Mouse (Mus musculus) midbrain, embryonic 10.5 days (tissue): Measurements from ENCODE around the gene Gm10330. TPM values are rescaled to one million over a fixed set of nuclear protein-coding genes. Genes with fewer than 3 reads are reported as not detected.
"Not testable (repeated sequence)": the region's sequence is repeated elsewhere in the genome, so short reads cannot be mapped to it uniquely, and the experiment has no call there.

Source experiments
- DNase-seq: peaks from one replicate; pipeline ENCODE4 v3.0.0-alpha.2; 2017; ENCODE audit warnings: low spot score
- H3K27ac ChIP-seq: fragments of 300-500 bp; sonication (generic); replicated peaks from 2 replicates; pipeline ENCODE4 v1.5.1; 2016; ENCODE audit warnings: mild to moderate bottlenecking
- H3K27me3 ChIP-seq: fragments of 300-500 bp; sonication (generic); 2 replicates; pipeline ENCODE4 v1.6.1; 2016; ENCODE audit warnings: low read depth, mild to moderate bottlenecking; ENCODE audit not compliant: poor library complexity, severe bottlenecking
- H3K36me3 ChIP-seq: fragments of 300-500 bp; sonication (generic); 2 replicates; pipeline ENCODE4 v1.6.1; 2016; ENCODE audit warnings: mild to moderate bottlenecking, moderate library complexity
- H3K4me1 ChIP-seq: fragments of 300-500 bp; sonication (generic); 2 replicates; pipeline ENCODE4 v1.6.1; 2016
- H3K4me3 ChIP-seq: fragments of 300-500 bp; sonication (generic); 2 replicates; pipeline ENCODE4 v1.5.1; 2016; ENCODE audit warnings: mild to moderate bottlenecking, moderate library complexity
- H3K9me3 ChIP-seq: fragments of 300-500 bp; sonication (generic); replicated peaks from 2 replicates; pipeline ENCODE4 v1.6.1; 2016; ENCODE audit warnings: mild to moderate bottlenecking
- WGBS: fragments of 180-500 bp; shearing (Covaris S2); methylation state at CpG from one replicate; pipeline ENCODE4 v1.1.7; 2016; 5-methylcytosine and 5-hydroxymethylcytosine counted together
- polyA plus RNA-seq: library from polyadenylated mRNA; unstranded; fragments of >200 nt; fragmentation: Nextera tagmentation; extraction: Ambion mirVana; gene quantifications from 2 replicates; pipeline ENCODE4 v1.2.1, GENCODE M21; 2016

The Gm10330 gene
- 0.53 and 0.61 TPM in 2 replicates for polyA plus RNA-seq

DNA sequence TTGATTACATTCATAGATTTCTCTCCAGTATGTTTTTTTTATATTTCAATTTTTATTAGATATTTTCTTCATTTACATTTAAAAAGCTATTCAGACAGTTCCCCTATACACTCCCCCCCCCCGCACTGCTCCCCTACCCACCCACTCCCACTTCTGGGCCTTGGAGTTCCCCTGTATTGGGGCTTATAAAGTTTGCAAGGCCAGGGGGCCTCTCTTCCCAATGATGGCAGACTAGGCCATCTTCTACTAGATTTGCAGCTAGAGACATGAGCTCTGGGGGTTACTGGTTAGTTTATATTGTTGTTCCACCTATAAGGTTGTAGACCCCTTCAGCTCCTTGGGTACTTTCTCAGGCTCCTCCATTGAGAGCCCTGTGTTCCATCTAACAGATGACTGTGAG lies at the start of gene Gm10330:
TSS of gene Gm10330 (minus strand) at position 101 of the 400 bp plus-strand sequence.
- not testable (repeated sequence) for H3K27me3 ChIP-seq, H3K9me3 ChIP-seq, DNase-seq, H3K36me3 ChIP-seq, H3K4me1 ChIP-seq, H3K27ac ChIP-seq, H3K4me3 ChIP-seq
- 94% methylated on average over 1 of the region's 1 CpGs for WGBS

DNA sequence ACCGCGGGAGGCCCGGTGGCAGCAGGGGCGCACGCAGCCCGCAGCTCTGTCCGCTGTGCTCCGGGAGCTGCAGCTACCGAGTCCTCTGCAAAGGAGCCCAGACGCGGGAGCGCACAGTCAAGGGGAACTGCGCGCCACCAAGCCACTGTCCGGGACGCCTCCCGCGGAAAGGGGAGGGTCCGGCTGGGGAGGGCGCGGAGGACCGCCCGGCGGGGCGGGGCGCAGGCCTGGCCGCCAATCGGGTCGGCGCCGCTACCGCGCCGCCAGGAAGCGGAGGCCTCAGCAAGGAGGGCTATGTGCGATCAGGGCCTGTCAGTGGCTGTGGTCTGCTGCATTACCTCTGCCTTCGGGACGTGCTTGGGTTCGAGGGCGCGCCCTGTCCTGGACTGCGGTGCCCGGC lies 20.7 kb upstream of the Gm10330 start:
- not testable (repeated sequence) for H3K4me1 ChIP-seq, H3K27ac ChIP-seq, H3K27me3 ChIP-seq, H3K36me3 ChIP-seq
- 14% methylated on average over 37 of the region's 43 CpGs for WGBS
- H3K9me3 ChIP-seq: peaks cover 12% of the 10 kb centered on the region
- H3K4me3 ChIP-seq: peak overlapping the region; percentile 34
- peak; percentile 16 for DNase-seq

DNA sequence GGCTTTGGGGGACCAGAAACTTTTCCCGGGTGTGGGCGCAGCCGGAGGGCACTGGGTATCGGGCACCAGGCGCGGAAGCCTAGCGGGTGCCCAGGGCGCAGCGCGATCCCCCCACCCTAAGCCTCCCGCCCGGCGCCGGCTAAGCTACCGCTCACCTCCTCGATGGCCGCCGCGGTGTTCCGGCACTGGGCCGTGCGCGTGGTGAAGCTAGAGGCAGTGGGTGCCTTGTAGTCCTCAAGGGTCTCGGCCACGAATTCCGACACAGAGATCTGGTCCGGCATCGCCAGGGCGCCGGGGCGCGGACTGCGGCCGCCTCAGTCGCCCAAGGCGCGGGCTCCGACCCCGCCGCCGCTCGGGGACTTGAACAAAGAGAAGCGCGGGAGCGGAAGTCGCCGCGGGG lies 20.3 kb upstream of the Gm10330 start:
- H3K36me3 ChIP-seq, DNase-seq, H3K27me3 ChIP-seq, H3K4me1 ChIP-seq, H3K27ac ChIP-seq: not testable (repeated sequence)
- Histone ChIP-seq H3K4me3 (peak overlapping the region; percentile 34), H3K9me3 (peaks cover 12% of the 10 kb centered on the region)
- WGBS: 14% methylated on average over 27 of the region's 48 CpGs
